Mouse (Mus musculus) hindbrain, embryonic 14.5 days (tissue): Measurements from ENCODE around the gene Pdhx. TPM values are rescaled to one million over a fixed set of nuclear protein-coding genes. Genes with fewer than 3 reads are reported as not detected.
A peak's percentile ranks its signal among the peaks of the same experiment; 100 is the strongest.

Source experiments
- ATAC-seq: fragments of 200-750 bp; cut with Nextera tagmentation; 2 replicates; pipeline ENCODE4 v1.8.0; 2017; ENCODE audit warnings: moderate number of reproducible peaks, mild to moderate bottlenecking, moderate TSS enrichment, moderate library complexity; ENCODE audit not compliant: low FRiP score
- DNase-seq: peaks from one replicate; pipeline ENCODE4 v3.0.0-alpha.2; 2015; ENCODE audit warnings: low spot score
- H3K27ac ChIP-seq: fragments of 300-500 bp; sonication (generic); 2 replicates; pipeline ENCODE4 v1.5.1; 2014; ENCODE audit warnings: mild to moderate bottlenecking, moderate library complexity
- H3K27me3 ChIP-seq: fragments of 300-500 bp; sonication (generic); 2 replicates; pipeline ENCODE4 v1.6.1; 2014; ENCODE audit warnings: mild to moderate bottlenecking, low read length, mixed read lengths; ENCODE audit not compliant: control insufficient read depth, insufficient read depth
- H3K36me3 ChIP-seq: fragments of 300-500 bp; sonication (generic); replicated peaks from 2 replicates; pipeline ENCODE4 v1.6.1; 2014; ENCODE audit not compliant: control insufficient read depth, insufficient read depth
- H3K4me1 ChIP-seq: fragments of 300-500 bp; sonication (generic); replicated peaks from 2 replicates; pipeline ENCODE4 v1.6.1; 2014; ENCODE audit warnings: antibody characterized with exemption, low read length, mixed read lengths; ENCODE audit not compliant: control insufficient read depth, insufficient read depth
- H3K4me2 ChIP-seq: fragments of 300-500 bp; sonication (generic); replicated peaks from 2 replicates; pipeline ENCODE4 v1.6.1; 2014; ENCODE audit warnings: mild to moderate bottlenecking, moderate library complexity
- H3K4me3 ChIP-seq: fragments of 300-500 bp; sonication (generic); replicated peaks from 2 replicates; pipeline ENCODE4 v1.5.1; 2014; ENCODE audit warnings: mild to moderate bottlenecking, low read length
- H3K9ac ChIP-seq: fragments of 300-500 bp; sonication (generic); 2 replicates; pipeline ENCODE4 v1.6.1; 2014
- H3K9me3 ChIP-seq: fragments of 300-500 bp; sonication (generic); 2 replicates; pipeline ENCODE4 v1.6.1; 2016; ENCODE audit warnings: low read length; ENCODE audit not compliant: control insufficient read depth
- WGBS: fragments of 180-500 bp; shearing (Covaris S2); extraction: QIAGEN DNeasy Blood & Tissue Kit; methylation state at CpG from one replicate; pipeline ENCODE4 v1.1.7; 2014; 5-methylcytosine and 5-hydroxymethylcytosine counted together
- polyA plus RNA-seq: library from polyadenylated mRNA; unstranded; fragments of >200 nt; fragmentation: Nextera tagmentation; extraction: Ambion mirVana; gene quantifications from 2 replicates; pipeline ENCODE4 v1.2.1, GENCODE M21; 2014

Pdhx gene
- polyA plus RNA-seq, 1 experiment from 2014 or later, result 62.8 TPM

- H3K4me3 ChIP-seq, result no peak overlapping the region
- H3K27me3 ChIP-seq, result no peaks in the 10 kb centered on the region
- no peak overlapping the region for H3K9ac ChIP-seq
- ATAC-seq (no peak), DNase-seq (no peak)
- H3K27ac ChIP-seq, result no peak overlapping the region
- 93% methylated on average over 1 of the region's 1 CpGs for WGBS
- H3K4me2 ChIP-seq, result no peak overlapping the region
- no peaks in the 10 kb centered on the region; the same call in 1 of the 2 replicates for H3K36me3 ChIP-seq
- H3K4me1 ChIP-seq, result peaks cover 15% of the 10 kb centered on the region
- no peaks in the 10 kb centered on the region for H3K9me3 ChIP-seq
These were observed 4.7 kb downstream of the Pdhx start for GRCm38 (mm10) chr2:103068602-103069001.

GRCm38 (mm10) chr2:103067552-103068207 is 5.6 kb downstream of the Pdhx start:
- Histone ChIP-seq H3K27me3 (no peaks in the 10 kb centered on the region), H3K4me3 (no peak overlapping the region), H3K27ac (no peak overlapping the region), H3K36me3 (no peaks in the 10 kb centered on the region; the same call in 1 of the 2 replicates), H3K9me3 (no peaks in the 10 kb centered on the region), H3K9ac (no peak overlapping the region), H3K4me1 (peaks cover 15% of the 10 kb centered on the region), H3K4me2 (no peak overlapping the region)
- ATAC-seq (no peak), DNase-seq (no peak)
- 97% methylated on average over 2 of the region's 2 CpGs for WGBS

- no peak overlapping the region for H3K27ac ChIP-seq
- no peaks in the 10 kb centered on the region for H3K9me3 ChIP-seq
- H3K4me1 ChIP-seq, result peaks cover 7% of the 10 kb centered on the region
- no peak overlapping the region for H3K9ac ChIP-seq
- H3K36me3 ChIP-seq, result no peaks in the 10 kb centered on the region; the same call in 1 of the 2 replicates
- 82% methylated on average over 8 of the region's 8 CpGs for WGBS
- ATAC-seq, result no peak
- DNase-seq, result no peak
- no peak overlapping the region for H3K4me2 ChIP-seq
- no peak overlapping the region for H3K4me3 ChIP-seq
- H3K27me3 ChIP-seq, result no peaks in the 10 kb centered on the region
These were observed 6.4 kb downstream of the Pdhx start for GRCm38 (mm10) chr2:103066683-103067551.

- H3K4me3 ChIP-seq, result no peak overlapping the region
- no peaks in the 10 kb centered on the region; the same call in 1 of the 2 replicates for H3K4me1 ChIP-seq
- ATAC-seq (peak; percentile 57; the same call in 1 of the 2 replicates), DNase-seq (peak; percentile 84)
- no peaks in the 10 kb centered on the region for H3K36me3 ChIP-seq
- no peak overlapping the region for H3K4me2 ChIP-seq
- 35% methylated on average over 3 of the region's 3 CpGs for WGBS
- no peak overlapping the region for H3K9ac ChIP-seq
- H3K27me3 ChIP-seq, result no peaks in the 10 kb centered on the region
- no peaks in the 10 kb centered on the region for H3K9me3 ChIP-seq
- H3K27ac ChIP-seq, result no peak overlapping the region
These were observed 10.4 kb downstream of the Pdhx start for GRCm38 (mm10) chr2:103062865-103063264.

GRCm38 (mm10) chr2:103058266-103058665 is 15.0 kb downstream of the Pdhx start:
- Histone ChIP-seq H3K4me3 (no peak overlapping the region), H3K27ac (no peak overlapping the region), H3K4me2 (no peak overlapping the region), H3K9ac (no peak overlapping the region), H3K36me3 (peaks cover 3% of the 10 kb centered on the region; the same call in 1 of the 2 replicates), H3K4me1 (no peaks in the 10 kb centered on the region; the same call in 1 of the 2 replicates), H3K27me3 (no peaks in the 10 kb centered on the region), H3K9me3 (no peaks in the 10 kb centered on the region)
- DNase-seq (no peak), ATAC-seq (no peak)
- 93% methylated on average over 3 of the region's 3 CpGs for WGBS

GRCm38 (mm10) chr2:103055820-103056219 is 17.5 kb downstream of the Pdhx start:
- Histone ChIP-seq H3K9me3 (no peaks in the 10 kb centered on the region), H3K9ac (no peak overlapping the region), H3K27me3 (no peaks in the 10 kb centered on the region), H3K4me2 (no peak overlapping the region), H3K4me3 (no peak overlapping the region), H3K36me3 (peaks cover 3% of the 10 kb centered on the region; the same call in 1 of the 2 replicates), H3K27ac (no peak overlapping the region), H3K4me1 (no peaks in the 10 kb centered on the region)
- 93% methylated on average over 6 of the region's 6 CpGs for WGBS
- DNase-seq, result no peak
- ATAC-seq, result no peak

GRCm38 (mm10) chr2:103051937-103052893 is 21.1 kb downstream of the Pdhx start:
- Histone ChIP-seq H3K9me3 (no peaks in the 10 kb centered on the region), H3K36me3 (no peaks in the 10 kb centered on the region; the same call in 1 of the 2 replicates), H3K4me3 (no peak overlapping the region), H3K4me1 (0 out of 2 replicates have a peak, but pooled peaks cover 4% of the 10 kb centered on the region), H3K4me2 (no peak overlapping the region), H3K27me3 (no peaks in the 10 kb centered on the region), H3K27ac (no peak overlapping the region), H3K9ac (no peak overlapping the region)
- DNase-seq (no peak), ATAC-seq (no peak)
- WGBS, result 87% methylated on average over 19 of the region's 19 CpGs

GRCm38 (mm10) chr2:103045286-103045685 is 28.0 kb downstream of the Pdhx start:
- Histone ChIP-seq H3K27ac (no peak overlapping the region), H3K9ac (no peak overlapping the region), H3K9me3 (no peaks in the 10 kb centered on the region), H3K27me3 (no peaks in the 10 kb centered on the region), H3K4me2 (no peak overlapping the region), H3K4me1 (0 out of 2 replicates have a peak, but pooled peaks cover under 1% of the 10 kb centered on the region), H3K36me3 (no peaks in the 10 kb centered on the region; the same call in 1 of the 2 replicates), H3K4me3 (no peak overlapping the region)
- ATAC-seq (no peak), DNase-seq (no peak)
- WGBS, result 62% methylated on average over 2 of the region's 2 CpGs
